Mouse (Mus musculus) limb, embryonic 10.5 days (tissue): ENCODE measurements around the gene 1700019N19Rik. TPM values are rescaled to one million over a fixed set of nuclear protein-coding genes. Genes with fewer than 3 reads are reported as not detected.

Experiments used
- DNase-seq: peaks from one replicate; pipeline ENCODE4 v3.0.0-alpha.2; 2017; ENCODE audit warnings: low spot score
- H3K27ac ChIP-seq: fragments of 300-500 bp; sonication (generic); 2 replicates; pipeline ENCODE4 v1.5.1; 2016; ENCODE audit warnings: mild to moderate bottlenecking
- H3K27me3 ChIP-seq: fragments of 300-500 bp; sonication (generic); 2 replicates; pipeline ENCODE4 v1.6.1; 2016; ENCODE audit warnings: low read depth, mild to moderate bottlenecking; ENCODE audit not compliant: poor library complexity, severe bottlenecking
- H3K36me3 ChIP-seq: fragments of 300-500 bp; sonication (generic); 2 replicates; pipeline ENCODE4 v1.6.1; 2016; ENCODE audit warnings: mild to moderate bottlenecking, moderate library complexity
- H3K4me1 ChIP-seq: fragments of 300-500 bp; sonication (generic); 2 replicates; pipeline ENCODE4 v1.6.1; 2016
- H3K4me3 ChIP-seq: fragments of 300-500 bp; sonication (generic); 2 replicates; pipeline ENCODE4 v1.5.1; 2016; ENCODE audit warnings: mild to moderate bottlenecking, moderate library complexity
- H3K9me3 ChIP-seq: fragments of 300-500 bp; sonication (generic); replicated peaks from 2 replicates; pipeline ENCODE4 v1.6.1; 2016; ENCODE audit warnings: mild to moderate bottlenecking
- WGBS: fragments of 180-500 bp; shearing (Covaris S2); methylation state at CpG from one replicate; pipeline ENCODE4 v1.1.7; 2016; 5-methylcytosine and 5-hydroxymethylcytosine counted together
- polyA plus RNA-seq: library from polyadenylated mRNA; unstranded; fragments of >200 nt; fragmentation: Nextera tagmentation; extraction: Ambion mirVana; gene quantifications from 2 replicates; pipeline ENCODE4 v1.2.1, GENCODE M21; 2016

1700019N19Rik gene
- not detected in 2 replicates for polyA plus RNA-seq

DNA sequence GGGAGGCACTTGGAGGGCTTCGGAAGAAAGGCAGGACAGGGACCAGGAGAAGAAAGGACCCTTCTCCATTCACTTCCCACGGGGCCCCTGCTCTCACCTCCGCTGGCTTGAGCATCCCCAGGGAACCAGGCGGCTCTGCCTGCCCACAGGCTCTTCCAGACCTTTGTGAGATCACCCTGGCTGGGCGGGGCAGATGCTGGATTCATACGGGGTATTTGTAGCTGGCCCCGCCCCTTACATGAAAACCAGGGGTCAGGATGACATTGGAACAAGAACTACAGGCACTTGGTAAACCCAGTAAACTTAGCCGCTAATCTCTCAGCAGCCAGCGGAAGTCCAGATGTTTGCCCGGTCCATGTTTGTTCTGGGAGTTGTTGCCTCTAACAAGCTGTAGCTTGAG, at the start of gene 1700019N19Rik:
1700019N19Rik (minus strand) TSS at position 178 of the 400 bp plus-strand sequence.
- Histone ChIP-seq H3K27ac (no peak within 1 kb of the TSS; the same call in 1 of the 2 replicates), H3K36me3 (no peaks in the 10 kb centered on the region), H3K27me3 (no peaks in the 10 kb centered on the region), H3K4me3 (no peak within 1 kb of the TSS), H3K9me3 (no peaks in the 10 kb centered on the region), H3K4me1 (peaks cover 15% of the 10 kb centered on the region)
- no peak for DNase-seq
- WGBS = 56% methylated on average over 10 of the region's 10 CpGs

GRCm38 (mm10) chr19:58843606-58844005, 49.3 kb upstream of the 1700019N19Rik start:
- Histone ChIP-seq H3K4me1 (peaks cover 17% of the 10 kb centered on the region; the same call in 1 of the 2 replicates), H3K9me3 (no peaks in the 10 kb centered on the region), H3K27me3 (no peaks in the 10 kb centered on the region), H3K27ac (no peak overlapping the region), H3K36me3 (0 out of 2 replicates have a peak, but pooled peaks cover 4% of the 10 kb centered on the region), H3K4me3 (no peak overlapping the region)
- 88% methylated on average over 3 of the region's 3 CpGs for WGBS
- DNase-seq = no peak

- Histone ChIP-seq H3K4me1 (peaks cover 23% of the 10 kb centered on the region), H3K4me3 (no peak overlapping the region), H3K27me3 (no peaks in the 10 kb centered on the region), H3K27ac (no peak overlapping the region), H3K9me3 (no peaks in the 10 kb centered on the region), H3K36me3 (0 out of 2 replicates have a peak, but pooled peaks cover under 1% of the 10 kb centered on the region)
- 88% methylated on average over 5 of the region's 5 CpGs for WGBS
- DNase-seq = no peak
Observed at GRCm38 (mm10) chr19:58840721-58841271, 46.5 kb upstream of the 1700019N19Rik start.

- Histone ChIP-seq H3K27me3 (no peaks in the 10 kb centered on the region), H3K4me1 (peaks cover 23% of the 10 kb centered on the region), H3K4me3 (no peak overlapping the region), H3K9me3 (no peaks in the 10 kb centered on the region), H3K27ac (no peak overlapping the region), H3K36me3 (no peaks in the 10 kb centered on the region)
- DNase-seq = no peak
- WGBS = 92% methylated on average over 4 of the region's 4 CpGs
Observed at GRCm38 (mm10) chr19:58839806-58840205, 45.5 kb upstream of the 1700019N19Rik start.

GRCm38 (mm10) chr19:58839345-58839744, 45.1 kb upstream of the 1700019N19Rik start:
- Histone ChIP-seq H3K27ac (no peak overlapping the region), H3K9me3 (no peaks in the 10 kb centered on the region), H3K4me3 (no peak overlapping the region), H3K4me1 (peaks cover 23% of the 10 kb centered on the region), H3K36me3 (no peaks in the 10 kb centered on the region), H3K27me3 (no peaks in the 10 kb centered on the region)
- DNase-seq = no peak
- 67% methylated on average over 3 of the region's 3 CpGs for WGBS

DNA sequence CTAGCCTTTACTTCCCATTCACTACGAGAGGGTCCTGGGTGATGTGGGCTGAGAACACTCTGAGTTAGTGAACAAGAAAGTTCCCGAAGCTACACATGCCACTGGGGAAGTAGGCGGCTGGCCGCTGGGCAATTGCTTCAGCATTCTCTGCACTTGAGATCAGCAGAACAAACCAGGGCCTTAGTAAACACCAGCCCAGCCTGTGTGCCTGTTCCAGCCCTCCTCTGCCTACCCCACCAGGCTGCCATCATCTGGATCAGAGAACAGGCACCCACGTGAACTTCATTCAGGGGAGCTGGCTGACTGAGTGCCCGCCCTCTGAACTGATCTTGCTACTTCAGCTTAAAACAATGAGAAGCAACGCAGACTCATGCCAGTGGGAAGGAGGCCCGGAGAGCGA, 44.4 kb upstream of the 1700019N19Rik start:
- H3K27ac ChIP-seq = 0 out of 2 replicates have a peak overlapping the region, but pooled peaks have one; percentile 9

GRCm38 (mm10) chr19:58833639-58834180, 39.4 kb upstream of the 1700019N19Rik start:
- H3K36me3 ChIP-seq = no peaks in the 10 kb centered on the region
- no peak overlapping the region for H3K27ac ChIP-seq
- no peak overlapping the region for H3K4me3 ChIP-seq
- 67% methylated on average over 13 of the region's 13 CpGs for WGBS
- no peaks in the 10 kb centered on the region for H3K27me3 ChIP-seq
- no peaks in the 10 kb centered on the region for H3K9me3 ChIP-seq
- H3K4me1 ChIP-seq = peaks cover 6% of the 10 kb centered on the region; the same call in 1 of the 2 replicates
- no peak for DNase-seq

More for the DNA sequence above, 44.4 kb upstream of the 1700019N19Rik start:
- Histone ChIP-seq H3K9me3 (no peaks in the 10 kb centered on the region), H3K27me3 (no peaks in the 10 kb centered on the region), H3K36me3 (no peaks in the 10 kb centered on the region), H3K4me1 (peaks cover 23% of the 10 kb centered on the region), H3K4me3 (no peak overlapping the region)
- WGBS = 77% methylated on average over 9 of the region's 9 CpGs
- DNase-seq = no peak

GRCm38 (mm10) chr19:58832988-58833387, 38.7 kb upstream of the 1700019N19Rik start:
- H3K4me1 ChIP-seq = no peaks in the 10 kb centered on the region
- no peak overlapping the region for H3K4me3 ChIP-seq
- no peaks in the 10 kb centered on the region for H3K36me3 ChIP-seq
- H3K9me3 ChIP-seq = no peaks in the 10 kb centered on the region
- no peak overlapping the region for H3K27ac ChIP-seq
- H3K27me3 ChIP-seq = no peaks in the 10 kb centered on the region
- WGBS = 85% methylated on average over 2 of the region's 2 CpGs
- no peak for DNase-seq

- Histone ChIP-seq H3K36me3 (no peaks in the 10 kb centered on the region), H3K27ac (no peak overlapping the region), H3K9me3 (no peaks in the 10 kb centered on the region), H3K4me3 (no peak overlapping the region), H3K4me1 (no peaks in the 10 kb centered on the region), H3K27me3 (no peaks in the 10 kb centered on the region)
- no peak for DNase-seq
- WGBS = 91% methylated on average over 9 of the region's 9 CpGs
Observed at GRCm38 (mm10) chr19:58831280-58831922, 37.1 kb upstream of the 1700019N19Rik start.

DNA sequence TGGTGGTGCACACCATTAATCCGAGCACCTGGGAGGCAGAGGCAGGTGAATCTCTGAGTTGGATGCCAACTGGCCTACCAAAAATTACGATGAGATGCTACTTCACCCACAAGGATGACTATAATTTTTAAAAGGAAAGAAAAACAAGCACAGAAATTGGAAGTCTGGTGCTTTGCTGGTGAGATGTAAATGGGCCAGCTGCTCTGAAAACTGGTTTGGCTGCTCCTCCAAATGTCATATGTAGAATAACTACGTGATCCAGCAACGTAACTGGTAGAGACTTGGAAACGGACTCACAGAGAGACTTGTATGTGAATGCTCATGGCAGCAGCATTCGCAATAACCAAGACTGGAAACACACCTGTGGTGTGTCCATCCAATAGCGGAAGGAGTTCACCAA, 35.9 kb upstream of the 1700019N19Rik start:
- H3K4me1 ChIP-seq = no peaks in the 10 kb centered on the region
- no peak for DNase-seq
- 95% methylated on average over 7 of the region's 7 CpGs for WGBS

DNA sequence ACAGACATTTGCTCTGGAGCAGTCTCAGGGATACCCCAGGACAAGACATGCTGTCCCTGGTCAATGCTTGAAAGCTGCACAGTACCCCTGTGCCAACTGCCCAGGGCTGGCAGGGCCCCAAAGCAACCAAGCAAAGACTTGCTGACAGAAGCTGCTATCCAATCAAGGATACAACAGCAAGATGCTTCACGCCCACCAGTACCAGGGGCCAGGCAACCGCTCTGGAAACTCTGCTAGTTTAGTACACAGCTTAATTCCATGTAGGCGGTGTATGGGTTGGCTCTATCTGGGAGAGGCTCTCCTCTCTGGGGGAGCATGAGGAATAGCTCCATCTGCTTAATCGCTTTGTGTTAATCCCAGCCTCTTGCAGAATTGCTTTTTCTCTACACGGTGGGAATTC, 35.3 kb upstream of the 1700019N19Rik start:
- Histone ChIP-seq H3K27ac (no peak overlapping the region), H3K9me3 (no peaks in the 10 kb centered on the region), H3K4me1 (no peaks in the 10 kb centered on the region), H3K36me3 (no peaks in the 10 kb centered on the region), H3K4me3 (no peak overlapping the region), H3K27me3 (no peaks in the 10 kb centered on the region)
- 90% methylated on average over 5 of the region's 5 CpGs for WGBS
- DNase-seq = no peak

More for the DNA sequence above, 35.9 kb upstream of the 1700019N19Rik start:
- Histone ChIP-seq H3K9me3 (no peaks in the 10 kb centered on the region), H3K36me3 (no peaks in the 10 kb centered on the region), H3K4me3 (no peak overlapping the region), H3K27me3 (no peaks in the 10 kb centered on the region), H3K27ac (no peak overlapping the region)

GRCm38 (mm10) chr19:58827656-58828055, 33.4 kb upstream of the 1700019N19Rik start:
- Histone ChIP-seq H3K36me3 (no peaks in the 10 kb centered on the region), H3K9me3 (no peaks in the 10 kb centered on the region), H3K27me3 (no peaks in the 10 kb centered on the region), H3K27ac (no peak overlapping the region), H3K4me3 (no peak overlapping the region), H3K4me1 (peaks cover 3% of the 10 kb centered on the region)
- no peak for DNase-seq
- 62% methylated on average over 7 of the region's 7 CpGs for WGBS

DNA sequence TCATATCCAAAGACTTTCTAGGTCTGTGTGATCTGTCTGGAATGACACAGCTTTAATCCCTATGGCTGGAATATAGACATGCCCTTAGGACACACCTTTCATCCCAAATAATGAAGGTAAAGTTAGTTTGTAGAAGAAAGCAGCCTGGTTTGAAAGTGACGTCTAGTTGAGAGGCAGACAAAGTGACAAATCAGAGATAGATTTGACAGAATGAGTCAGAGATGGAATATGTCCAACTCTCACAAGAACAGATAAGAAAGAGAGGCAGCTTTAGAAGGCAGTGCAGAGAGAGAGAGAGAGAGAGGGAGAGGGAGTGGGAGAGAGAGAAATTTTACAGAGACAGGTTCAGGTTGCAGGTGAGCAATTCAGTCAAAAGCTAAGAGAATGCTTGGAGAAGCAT, 30.1 kb upstream of the 1700019N19Rik start:
- no peak for DNase-seq
- no peaks in the 10 kb centered on the region for H3K9me3 ChIP-seq
- no peak overlapping the region for H3K27ac ChIP-seq
- H3K4me3 ChIP-seq = no peak overlapping the region
- no peaks in the 10 kb centered on the region for H3K36me3 ChIP-seq
- 79% methylated on average over 1 of the region's 1 CpGs for WGBS
- H3K4me1 ChIP-seq = peaks cover 8% of the 10 kb centered on the region
- no peaks in the 10 kb centered on the region for H3K27me3 ChIP-seq
